Mouse (Mus musculus): ENCODE measurements around the gene Igfals. TPM values are rescaled to one million over a fixed set of nuclear protein-coding genes. Genes with fewer than 3 reads are reported as not detected.

Igfals gene
- polyA plus RNA-seq, 2 experiments, result 3.4 to 4.7 TPM

- Histone ChIP-seq H3K4me3 (ENCODE audit: insufficient read depth in 1 of 2, low read depth in 2 of 2, low read length in 2 of 2) (peak overlapping the region; percentile 71 to 75), H3K9ac (replicated peaks) (peak overlapping the region; percentile 86), H3K27ac (no peak overlapping the region), H3K36me3 (replicated peaks; ENCODE audit: control insufficient read depth, insufficient read depth, low read depth) (peaks cover 20% of the 10 kb centered on the region), H3K9me3 (ENCODE audit: control insufficient read depth, low read length) (no peaks in the 10 kb centered on the region), H3K27me3 (ENCODE audit: control insufficient read depth, insufficient read depth, low read length) (no peaks in the 10 kb centered on the region), H3K4me2 (ENCODE audit: low read depth) (peak overlapping the region; percentile 89), H3K4me1 (replicated peaks; ENCODE audit: control insufficient read depth in 2 of 2, insufficient read depth in 2 of 2, low read length in 1 of 2) (peaks cover 18 to 21% of the 10 kb centered on the region in 2 experiments)
- no peak for DNase-seq (ENCODE audit: low read depth in 3 of 3, low spot score in 3 of 3)
- TF ChIP-seq EP300 (IDR thresholded peaks at IDR 0.05; ENCODE audit: low read depth), result no peak
- TF ChIP-seq CTCF (IDR thresholded peaks at IDR 0.05; ENCODE audit: low read depth), result no peak
- no peak for ATAC-seq (ENCODE audit: insufficient read depth)
- 76% methylated on average over 10 of the region's 10 CpGs for WGBS (ENCODE audit: insufficient replicate concordance)
These were observed 14.2 kb upstream of the Igfals start for GRCm38 (mm10) chr17:24851381-24852125.

DNA sequence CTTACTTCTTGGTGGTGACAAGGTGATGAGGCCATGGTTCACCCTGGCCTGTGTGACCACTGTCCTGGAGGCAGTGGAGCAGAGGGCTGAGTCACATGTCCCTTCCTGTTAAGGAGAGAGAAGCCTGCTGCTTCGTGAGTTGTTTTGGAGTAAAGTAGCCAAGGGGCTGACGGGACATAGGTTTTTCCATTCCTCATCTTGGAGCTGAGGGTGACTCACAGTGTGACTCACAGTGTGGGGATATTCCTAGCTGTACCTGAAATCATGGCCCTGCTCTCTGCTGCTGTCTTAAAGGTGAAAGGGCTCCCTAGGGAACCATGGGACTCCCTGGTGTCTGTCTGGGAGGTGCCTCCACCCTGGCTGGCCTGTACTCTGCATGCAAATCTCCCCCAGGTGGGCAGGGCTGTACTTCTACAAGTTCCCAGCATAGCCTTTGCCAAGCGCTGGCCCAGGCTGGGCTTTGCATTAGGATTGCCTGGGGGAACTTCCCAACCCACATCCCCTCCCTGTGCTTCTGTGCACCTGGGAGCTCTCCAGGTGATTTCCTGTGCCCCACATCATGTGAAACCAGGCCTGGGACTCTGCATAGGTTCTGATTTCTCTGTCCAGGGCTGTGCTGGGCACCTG lies 9.8 kb upstream of the Igfals start:
- Histone ChIP-seq H3K4me3 (ENCODE audit: insufficient read depth in 1 of 2, low read depth in 2 of 2, low read length in 2 of 2) (no peak overlapping the region), H3K9ac (replicated peaks) (no peak overlapping the region), H3K27ac (no peak overlapping the region), H3K4me1 (replicated peaks; ENCODE audit: control insufficient read depth in 2 of 2, insufficient read depth in 2 of 2, low read length in 1 of 2) (peaks cover 31 to 44% of the 10 kb centered on the region in 2 experiments), H3K27me3 (ENCODE audit: control insufficient read depth, insufficient read depth, low read length) (no peaks in the 10 kb centered on the region), H3K4me2 (ENCODE audit: low read depth) (no peak overlapping the region), H3K9me3 (ENCODE audit: control insufficient read depth, low read length) (no peaks in the 10 kb centered on the region), H3K36me3 (replicated peaks; ENCODE audit: control insufficient read depth, insufficient read depth, low read depth) (peaks cover 29% of the 10 kb centered on the region)
- ATAC-seq (ENCODE audit: insufficient read depth) (no peak), DNase-seq (ENCODE audit: low read depth in 3 of 3, low spot score in 3 of 3) (no peak)
- TF ChIP-seq CTCF (IDR thresholded peaks at IDR 0.05; ENCODE audit: low read depth) (no peak), EP300 (IDR thresholded peaks at IDR 0.05; ENCODE audit: low read depth) (no peak)
- 81% methylated on average over 3 of the region's 3 CpGs for WGBS (ENCODE audit: insufficient replicate concordance)

DNA sequence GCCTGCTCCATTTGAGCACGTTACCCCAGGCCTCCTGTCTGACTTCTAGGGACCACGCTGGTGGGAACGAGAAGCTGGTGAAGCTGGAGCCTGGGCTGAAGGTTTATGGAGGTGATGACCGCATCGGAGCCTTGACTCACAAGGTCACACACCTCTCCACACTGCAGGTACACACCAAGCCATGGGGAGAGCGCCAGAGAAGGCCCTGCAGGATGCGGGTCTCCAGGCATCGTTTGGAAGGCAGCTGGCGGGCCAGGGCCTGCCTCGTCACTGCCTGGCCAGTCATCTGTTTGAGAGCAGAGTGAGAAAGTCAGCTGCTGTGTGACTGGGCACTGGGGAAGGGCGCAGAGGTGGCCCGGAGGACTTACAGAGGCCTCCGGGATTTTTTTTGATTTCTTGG lies 9.2 kb upstream of the Igfals start:
- Histone ChIP-seq H3K4me1 (replicated peaks; ENCODE audit: control insufficient read depth in 2 of 2, insufficient read depth in 2 of 2, low read length in 1 of 2) (peaks cover 25 to 38% of the 10 kb centered on the region in 2 experiments), H3K9ac (replicated peaks) (no peak overlapping the region), H3K9me3 (ENCODE audit: control insufficient read depth, low read length) (no peaks in the 10 kb centered on the region), H3K4me2 (ENCODE audit: low read depth) (no peak overlapping the region), H3K36me3 (replicated peaks; ENCODE audit: control insufficient read depth, insufficient read depth, low read depth) (peaks cover 36% of the 10 kb centered on the region), H3K4me3 (ENCODE audit: insufficient read depth in 1 of 2, low read depth in 2 of 2, low read length in 2 of 2) (no peak overlapping the region), H3K27me3 (ENCODE audit: control insufficient read depth, insufficient read depth, low read length) (no peaks in the 10 kb centered on the region), H3K27ac (no peak overlapping the region)
- DNase-seq (ENCODE audit: low read depth in 3 of 3, low spot score in 3 of 3) (no peak), ATAC-seq (ENCODE audit: insufficient read depth) (no peak)
- TF ChIP-seq EP300 (IDR thresholded peaks at IDR 0.05; ENCODE audit: low read depth), result no peak
- TF ChIP-seq CTCF (IDR thresholded peaks at IDR 0.05; ENCODE audit: low read depth), result no peak
- 91% methylated on average over 13 of the region's 13 CpGs for WGBS (ENCODE audit: insufficient replicate concordance)

DNA sequence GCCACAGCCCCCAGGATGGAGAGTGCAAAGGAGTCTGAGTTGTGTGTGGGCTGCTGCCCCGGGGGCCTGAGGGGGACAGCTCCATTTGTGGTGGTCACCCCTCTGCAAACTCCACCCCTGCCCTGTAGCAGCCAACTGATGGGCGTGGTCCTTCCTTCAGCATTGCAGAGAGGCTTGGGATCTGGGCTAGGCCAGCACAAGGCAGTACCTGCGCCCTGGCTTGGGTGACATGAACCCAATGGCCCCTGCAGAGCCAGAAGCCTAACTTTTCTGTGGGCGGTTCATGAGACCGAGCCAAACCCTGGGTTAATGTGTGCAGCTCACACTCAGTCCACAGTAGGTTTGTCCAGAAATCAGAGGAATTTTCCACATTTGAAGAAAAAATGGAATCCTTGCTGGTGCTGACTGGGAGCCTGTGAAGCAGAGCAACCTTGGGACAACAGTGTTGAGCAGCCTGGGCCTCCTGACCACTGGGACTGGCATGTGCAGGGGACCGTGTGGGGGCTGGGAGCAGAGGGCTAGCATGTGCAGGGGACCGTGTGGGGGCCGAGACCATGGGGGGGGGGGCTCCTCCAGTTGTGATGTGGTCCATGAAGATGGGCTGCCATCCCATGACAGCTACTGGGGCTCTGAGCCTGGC lies 7.8 kb upstream of the Igfals start:
- peak overlapping the region; percentile 21 for H3K9ac ChIP-seq (replicated peaks)
- H3K27ac ChIP-seq, result peak overlapping the region; percentile 69
- ATAC-seq (ENCODE audit: insufficient read depth) (no peak), DNase-seq (ENCODE audit: low read depth in 3 of 3, low spot score in 3 of 3) (no peak)
- no peak for TF ChIP-seq CTCF (IDR thresholded peaks at IDR 0.05; ENCODE audit: low read depth)
- no peak for TF ChIP-seq EP300 (IDR thresholded peaks at IDR 0.05; ENCODE audit: low read depth)
- no peaks in the 10 kb centered on the region for H3K9me3 ChIP-seq (ENCODE audit: control insufficient read depth, low read length)
- peak overlapping the region; percentile 44 for H3K4me2 ChIP-seq (ENCODE audit: low read depth)
- H3K36me3 ChIP-seq (replicated peaks; ENCODE audit: control insufficient read depth, insufficient read depth, low read depth), result peaks cover 43% of the 10 kb centered on the region
- H3K27me3 ChIP-seq (ENCODE audit: control insufficient read depth, insufficient read depth, low read length), result no peaks in the 10 kb centered on the region
- no peak overlapping the region for H3K4me3 ChIP-seq (ENCODE audit: insufficient read depth in 1 of 2, low read depth in 2 of 2, low read length in 2 of 2)
- H3K4me1 ChIP-seq (replicated peaks; ENCODE audit: control insufficient read depth in 2 of 2, insufficient read depth in 2 of 2, low read length in 1 of 2), result peaks cover 22 to 34% of the 10 kb centered on the region in 2 experiments
- 76% methylated on average over 8 of the region's 8 CpGs for WGBS (ENCODE audit: insufficient replicate concordance)

GRCm38 (mm10) chr17:24858967-24859366 lies 6.8 kb upstream of the Igfals start:
- Histone ChIP-seq H3K27me3 (ENCODE audit: control insufficient read depth, insufficient read depth, low read length) (no peaks in the 10 kb centered on the region), H3K4me2 (ENCODE audit: low read depth) (peak overlapping the region; percentile 44), H3K27ac (peak overlapping the region; percentile 69), H3K9ac (replicated peaks) (peak overlapping the region; percentile 48), H3K4me3 (ENCODE audit: insufficient read depth in 1 of 2, low read depth in 2 of 2, low read length in 2 of 2) (no peak overlapping the region), H3K36me3 (replicated peaks; ENCODE audit: control insufficient read depth, insufficient read depth, low read depth) (peaks cover 39% of the 10 kb centered on the region), H3K9me3 (ENCODE audit: control insufficient read depth, low read length) (no peaks in the 10 kb centered on the region), H3K4me1 (replicated peaks; ENCODE audit: control insufficient read depth in 2 of 2, insufficient read depth in 2 of 2, low read length in 1 of 2) (peaks cover 22 to 34% of the 10 kb centered on the region in 2 experiments)
- no peak; the same call in 1 of the 2 replicates for TF ChIP-seq CTCF (IDR thresholded peaks at IDR 0.05; ENCODE audit: low read depth)
- TF ChIP-seq EP300 (IDR thresholded peaks at IDR 0.05; ENCODE audit: low read depth), result peak; percentile 91
- WGBS (ENCODE audit: insufficient replicate concordance), result 38% methylated on average over 6 of the region's 6 CpGs
- ATAC-seq (ENCODE audit: insufficient read depth) (peak; percentile 95), DNase-seq (ENCODE audit: low read depth in 3 of 3, low spot score in 3 of 3) (peak; percentile 85 to 91 (median 90))
